Mouse (Mus musculus) adipocyte (in vitro differentiated cells): Measurements from ENCODE around the gene Slc6a6.

Experiments used
- DNase-seq: peaks from one replicate; pipeline ENCODE4 v3.0.0-alpha.2; 2016; ENCODE audit warnings: low spot score

The Slc6a6 gene

DNA sequence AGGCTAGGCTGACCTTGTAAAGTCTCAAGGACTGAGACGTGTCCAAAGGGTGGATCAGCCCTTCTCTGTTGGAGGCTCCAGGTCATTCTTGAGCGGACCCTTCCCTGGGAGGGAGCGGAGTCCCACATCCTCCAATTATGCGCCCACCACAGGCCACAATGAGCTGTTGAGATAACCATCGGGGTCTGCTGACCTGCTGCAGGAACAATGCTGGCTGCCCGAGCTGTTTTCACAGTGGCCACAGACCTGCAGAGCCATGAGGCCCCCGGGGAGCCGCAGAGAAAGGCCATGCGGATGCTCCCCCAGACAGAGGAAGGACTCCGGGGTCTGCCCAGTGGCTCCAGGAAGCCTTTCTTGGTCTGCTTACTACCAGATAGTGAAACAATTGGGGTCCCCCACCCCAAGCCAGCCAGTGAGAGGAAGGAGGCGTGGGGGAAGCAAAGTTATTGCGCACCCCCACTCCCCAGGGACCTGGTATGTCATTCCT, 37.4 kb downstream of the Slc6a6 start:
- no peak for DNase-seq

DNA sequence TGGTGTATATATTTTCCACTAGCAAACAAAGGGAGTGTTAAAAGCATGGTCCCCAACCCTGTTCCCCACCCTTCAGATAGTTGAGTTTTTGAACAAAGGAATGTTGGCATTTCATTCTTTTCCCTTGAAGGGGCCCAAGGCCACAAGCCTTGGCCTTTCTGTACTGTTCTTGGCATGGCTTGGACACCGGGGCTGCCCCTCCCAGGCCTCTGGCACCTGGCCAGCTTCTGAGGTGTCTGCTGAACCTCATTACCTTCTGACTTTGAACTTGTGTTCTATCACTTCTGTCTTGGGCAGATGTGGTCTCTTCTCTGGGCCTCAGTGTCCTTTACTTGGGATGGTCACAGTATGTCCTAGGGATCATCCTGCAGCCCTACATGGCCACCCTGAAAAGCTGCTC, 43.5 kb downstream of the Slc6a6 start:
- no peak for DNase-seq

DNA sequence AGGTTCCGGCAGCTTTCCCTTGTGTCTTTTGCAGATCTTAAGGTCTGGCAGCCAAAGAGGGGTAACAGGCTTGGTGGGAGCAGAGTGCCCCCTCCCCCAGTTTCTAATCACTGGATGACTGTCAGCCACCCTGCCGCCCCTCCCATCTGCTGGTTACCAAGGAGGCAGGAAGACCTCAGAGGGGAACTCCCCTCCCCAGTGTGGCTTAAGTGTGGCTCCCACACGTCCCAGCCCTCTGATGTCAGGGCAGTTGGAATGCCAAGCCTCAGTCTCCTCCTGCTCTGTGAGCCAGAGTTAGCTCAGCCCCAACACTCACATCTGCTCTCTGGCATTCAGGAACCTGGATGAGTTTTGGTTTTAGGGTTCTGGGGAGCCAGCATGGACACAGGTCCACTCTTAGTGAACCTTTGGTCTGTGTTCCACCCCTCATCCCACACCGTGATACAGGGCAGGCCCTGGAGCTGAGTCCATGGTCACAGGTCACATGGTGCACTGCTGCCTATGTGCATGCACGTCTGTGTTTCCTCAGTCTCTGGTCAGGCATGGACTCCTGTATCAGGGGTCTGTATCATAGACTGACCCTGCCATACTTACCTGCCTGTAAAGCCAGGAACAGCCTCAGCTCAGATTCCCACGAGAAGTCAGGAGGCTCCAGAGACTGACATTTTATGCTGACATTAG, 45.2 kb downstream of the Slc6a6 start:
- peak; percentile 50 for DNase-seq

DNA sequence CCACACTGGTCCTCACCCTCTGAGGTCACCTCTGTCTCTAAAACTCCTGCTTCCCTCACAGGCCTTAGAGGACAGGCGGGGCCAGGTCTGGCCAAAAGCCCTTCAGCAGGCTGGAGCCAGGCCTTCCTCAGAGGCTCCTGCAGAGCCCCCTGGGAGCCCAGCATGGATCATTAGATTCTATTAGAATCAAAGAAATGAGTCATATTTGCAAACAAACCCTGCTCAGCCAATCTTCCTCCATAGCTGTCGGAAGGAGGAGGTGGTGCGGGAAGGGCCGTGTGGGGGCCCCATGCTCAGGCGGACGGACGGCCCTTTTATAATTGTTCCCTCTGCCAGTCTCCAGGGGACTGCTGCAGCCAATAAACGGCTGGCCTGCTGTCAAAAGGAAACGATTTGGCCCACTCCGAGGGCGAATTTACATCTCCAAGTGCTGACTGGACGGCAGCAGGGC, 45.8 kb downstream of the Slc6a6 start:
- peak; percentile 95 for DNase-seq

DNA sequence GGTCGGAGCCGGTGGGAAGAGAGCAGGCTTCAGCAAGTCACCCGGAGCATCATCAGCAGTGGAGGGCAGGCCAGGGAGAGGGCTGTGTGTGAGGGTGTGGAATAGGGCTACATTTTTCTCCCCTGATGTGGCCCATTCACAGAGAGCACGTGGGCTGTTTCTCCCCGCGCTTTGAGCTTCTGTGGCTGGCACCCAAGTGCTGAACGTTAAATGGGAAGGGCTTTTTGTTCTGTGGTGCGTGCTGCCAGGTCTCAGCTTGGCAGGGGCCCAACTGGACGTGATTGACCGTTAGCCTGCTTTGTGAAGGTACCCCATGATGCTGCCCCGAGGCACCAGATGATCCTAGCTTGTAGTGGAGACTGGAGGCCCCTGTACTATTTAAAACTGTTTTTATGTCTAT, 48.3 kb downstream of the Slc6a6 start:
- DNase-seq, result peak; percentile 67

DNA sequence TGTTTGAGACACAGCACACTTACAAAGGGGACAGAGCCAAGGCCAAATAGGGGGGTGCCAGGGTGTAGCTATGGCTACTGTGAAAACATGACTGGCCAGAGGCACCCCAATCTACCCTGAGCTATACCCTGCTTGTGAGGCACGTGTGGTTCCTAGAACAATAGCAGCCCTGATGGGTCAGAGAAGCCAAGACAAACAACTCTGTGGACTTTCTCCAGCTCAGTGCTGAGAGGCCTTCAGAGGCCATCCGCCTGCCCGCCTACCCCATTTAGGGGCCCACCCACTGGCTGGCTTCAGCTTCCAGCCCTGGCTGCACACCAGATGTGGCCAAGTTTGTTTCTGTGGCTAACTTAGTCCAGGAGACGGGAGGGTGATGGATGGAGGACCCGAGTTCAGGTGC, 52.6 kb downstream of the Slc6a6 start:
- peak; percentile 99 for DNase-seq

DNA sequence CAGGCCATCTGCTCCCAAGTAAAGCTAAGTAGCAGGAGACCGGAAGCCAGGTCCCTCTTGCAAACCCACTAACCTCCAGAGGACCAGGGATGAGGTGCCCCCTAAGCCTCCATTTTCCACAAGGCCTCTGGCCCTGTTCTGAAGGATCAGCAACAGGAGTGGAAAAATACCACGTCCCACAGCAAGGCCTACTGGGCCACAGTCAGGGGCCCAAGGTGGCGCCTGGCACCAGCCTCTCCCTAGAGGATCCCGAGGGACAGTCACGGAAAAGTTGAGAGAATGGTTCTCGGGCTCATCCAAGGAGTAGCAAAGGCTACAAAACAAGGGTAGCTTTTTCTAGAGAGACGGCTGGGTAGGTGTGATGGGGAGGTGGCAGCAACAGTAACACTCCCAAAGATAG, 53.6 kb downstream of the Slc6a6 start:
- DNase-seq, result peak; percentile 58

DNA sequence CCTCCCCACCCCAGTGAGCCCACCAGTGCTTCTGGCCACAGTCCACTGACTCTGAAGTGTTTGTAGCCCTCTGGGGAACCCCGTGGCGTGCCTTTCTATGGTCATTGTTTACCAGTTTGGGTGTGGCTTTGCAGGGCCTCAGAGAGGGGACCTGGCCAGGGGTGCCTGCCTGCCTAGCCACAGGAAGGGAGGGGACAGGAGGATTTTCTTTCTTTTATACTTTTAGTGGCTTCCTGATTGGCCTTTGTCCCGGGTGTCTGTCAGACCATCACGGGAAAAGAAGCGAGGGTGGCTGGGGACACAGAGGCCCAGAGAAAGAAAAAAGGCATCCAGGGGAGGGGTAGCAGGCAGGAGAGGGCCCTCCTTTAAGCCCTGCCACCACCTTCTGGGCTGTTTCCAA, 54.2 kb downstream of the Slc6a6 start:
- no peak for DNase-seq

DNA sequence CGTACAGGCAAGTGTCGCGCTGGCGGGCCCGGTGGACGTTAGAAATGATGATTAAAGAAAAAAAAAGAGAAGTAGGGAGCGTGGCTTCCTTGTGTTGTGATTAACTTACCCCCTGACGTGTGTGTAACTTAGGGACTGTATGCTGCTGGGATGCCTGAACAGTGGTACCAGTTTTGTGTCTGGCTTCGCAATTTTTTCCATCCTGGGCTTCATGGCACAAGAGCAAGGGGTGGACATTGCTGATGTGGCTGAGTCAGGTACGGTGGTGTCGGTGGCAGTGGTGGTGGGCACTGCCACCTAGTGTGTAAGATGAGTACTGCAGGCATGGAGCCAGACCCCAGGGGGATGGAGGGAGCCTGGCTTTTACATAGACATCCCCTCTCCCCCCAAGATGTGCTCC, 57.2 kb downstream of the Slc6a6 start:
- DNase-seq, result peak; percentile 58

DNA sequence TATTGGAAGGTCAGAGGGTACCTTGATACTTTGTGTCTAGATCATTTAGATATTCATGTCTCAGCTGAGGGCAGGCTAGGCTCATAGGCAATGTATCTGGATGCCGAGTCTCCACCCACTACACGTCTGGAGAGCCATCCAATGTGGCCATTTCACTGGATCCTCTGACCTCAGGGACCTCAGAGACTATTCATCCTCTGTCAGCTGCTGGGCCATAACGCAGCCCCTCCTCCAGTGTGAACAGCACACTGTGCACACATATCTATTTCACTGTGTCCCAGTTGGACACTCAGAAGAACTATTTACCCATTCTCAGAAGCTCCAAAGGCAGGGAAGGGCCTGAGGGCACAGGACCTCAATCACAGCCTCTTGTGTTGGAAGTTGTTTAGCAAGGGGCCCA, 58.6 kb downstream of the Slc6a6 start:
- peak; percentile 38 for DNase-seq

DNA sequence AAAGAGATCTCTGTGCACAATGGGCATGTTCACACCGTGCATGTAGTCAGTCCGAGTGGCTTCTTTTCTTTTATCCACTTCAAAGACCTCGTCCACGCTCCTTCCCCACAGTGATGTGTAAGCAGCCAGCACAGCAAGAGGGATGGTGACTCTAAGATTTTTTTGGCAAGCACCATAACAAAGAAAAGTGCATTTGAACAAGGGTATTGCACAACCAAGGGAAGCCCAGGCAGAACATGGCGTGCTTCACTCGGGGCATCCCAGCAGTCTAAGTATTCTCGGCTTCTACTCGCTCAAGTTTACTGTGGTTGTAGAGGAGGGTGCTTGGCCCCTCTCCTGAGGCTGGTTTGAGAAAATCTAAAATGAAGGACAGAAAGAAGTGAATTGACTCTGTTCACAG, 59.1 kb downstream of the Slc6a6 start:
- peak; percentile 52 for DNase-seq

DNA sequence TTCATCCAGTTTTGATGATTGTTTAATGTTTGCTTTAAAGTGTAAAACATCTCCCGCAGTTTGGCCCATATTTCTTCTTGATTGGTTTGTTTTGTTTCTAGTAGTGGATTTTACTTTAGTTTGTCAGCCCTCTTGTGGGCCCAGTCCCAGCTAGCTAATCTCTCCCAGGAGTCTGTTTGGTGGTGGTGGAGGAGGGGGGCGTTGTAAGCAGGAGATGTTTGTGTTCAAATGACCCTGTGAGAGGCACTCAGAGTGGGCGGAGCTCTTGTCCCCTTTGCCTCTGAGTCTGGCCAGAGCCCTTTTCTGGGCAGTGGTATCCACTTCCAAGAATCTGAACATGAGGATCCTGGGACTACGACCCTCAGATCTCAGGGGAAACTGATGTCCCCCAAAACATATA, 60.0 kb downstream of the Slc6a6 start:
- DNase-seq, result no peak

DNA sequence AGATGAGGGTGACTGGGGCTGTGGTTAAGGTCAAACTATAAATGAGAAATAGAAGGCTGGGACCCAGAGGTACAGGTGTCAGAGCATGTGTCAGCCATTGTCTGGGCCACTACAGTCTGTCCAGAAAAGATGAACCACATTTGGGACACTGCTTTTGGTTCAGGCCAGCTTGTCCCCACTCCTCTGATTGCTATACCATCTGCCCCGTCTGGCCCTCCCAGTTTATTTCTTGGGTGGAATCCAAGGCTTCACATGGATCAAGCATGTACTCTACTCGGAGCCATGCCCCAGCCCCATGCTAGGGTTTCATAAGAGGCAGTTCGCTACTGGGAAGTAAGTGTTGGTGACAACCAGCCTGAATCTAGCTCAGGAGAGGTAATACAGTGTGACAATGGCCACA, 61.4 kb downstream of the Slc6a6 start:
- no peak for DNase-seq

DNA sequence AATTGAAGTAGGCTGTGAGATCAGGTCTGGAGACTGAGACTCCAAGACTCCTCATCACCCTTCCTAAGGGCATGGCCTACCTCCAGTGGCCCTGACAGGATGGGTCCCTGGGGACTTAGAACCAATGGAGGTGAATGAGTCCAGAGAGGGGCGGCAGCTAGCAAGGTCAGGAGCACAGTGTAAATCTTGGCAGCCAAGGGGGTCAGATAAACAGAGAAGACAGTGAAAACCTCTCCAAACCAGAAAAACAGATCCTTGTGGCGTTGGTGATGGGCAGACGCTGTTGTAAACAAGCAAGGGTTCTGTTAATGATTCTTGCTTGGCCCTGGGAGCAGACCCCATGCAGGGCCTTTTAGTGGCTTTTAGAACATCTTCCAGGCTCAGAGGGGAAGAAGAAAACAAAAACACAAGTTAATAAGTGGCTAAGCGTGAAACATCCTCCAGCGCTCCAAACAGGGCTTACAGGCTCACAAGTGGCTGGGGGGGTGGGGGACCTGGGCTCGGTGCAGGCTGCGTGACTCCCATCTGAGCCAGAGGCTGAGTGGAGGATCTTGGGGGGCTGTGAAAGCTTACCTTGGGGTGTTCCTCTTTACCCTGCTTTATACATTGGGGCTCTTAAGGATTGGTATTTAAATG, 62.2 kb downstream of the Slc6a6 start:
- DNase-seq, result no peak

DNA sequence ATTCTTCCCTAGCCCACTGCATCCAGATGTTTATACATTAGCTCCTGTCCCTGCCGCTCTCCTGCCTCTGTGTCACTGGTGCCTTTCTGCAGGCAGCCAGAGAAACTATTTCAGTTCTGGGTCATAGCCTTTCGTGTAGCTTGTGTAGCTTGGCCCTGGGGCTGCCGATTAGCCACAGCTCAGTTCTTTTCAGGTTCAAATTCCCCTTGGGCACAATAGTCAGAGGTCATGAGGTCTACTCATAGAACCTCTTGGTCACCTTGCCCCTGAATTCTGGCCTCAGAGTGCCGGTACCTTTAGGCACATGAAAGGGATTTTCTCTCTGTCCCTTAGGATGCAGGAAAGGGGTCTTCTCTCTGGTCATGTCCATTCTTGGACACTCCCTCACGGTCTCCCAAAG, 62.9 kb downstream of the Slc6a6 start:
- no peak for DNase-seq

DNA sequence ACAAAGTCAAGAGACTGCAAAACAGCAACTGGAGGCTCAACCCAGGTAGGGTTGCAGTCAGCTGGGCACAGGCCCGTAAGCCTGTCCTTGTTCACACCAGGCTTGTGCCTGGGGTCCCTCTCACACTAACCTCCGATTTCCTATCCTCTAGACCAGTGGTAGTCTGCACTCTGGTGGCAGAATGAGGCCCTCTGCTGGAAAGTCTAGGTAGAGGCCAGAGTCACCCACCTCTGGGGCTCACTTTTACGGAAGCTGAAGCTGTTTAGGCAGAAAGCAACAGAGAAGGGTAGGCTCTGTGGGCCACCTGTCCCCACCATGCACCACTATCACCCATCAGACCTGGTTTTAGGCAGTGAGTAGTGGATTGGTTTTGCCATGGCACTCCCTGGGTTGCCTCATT, 67.1 kb downstream of the Slc6a6 start:
- peak; percentile 37 for DNase-seq

DNA sequence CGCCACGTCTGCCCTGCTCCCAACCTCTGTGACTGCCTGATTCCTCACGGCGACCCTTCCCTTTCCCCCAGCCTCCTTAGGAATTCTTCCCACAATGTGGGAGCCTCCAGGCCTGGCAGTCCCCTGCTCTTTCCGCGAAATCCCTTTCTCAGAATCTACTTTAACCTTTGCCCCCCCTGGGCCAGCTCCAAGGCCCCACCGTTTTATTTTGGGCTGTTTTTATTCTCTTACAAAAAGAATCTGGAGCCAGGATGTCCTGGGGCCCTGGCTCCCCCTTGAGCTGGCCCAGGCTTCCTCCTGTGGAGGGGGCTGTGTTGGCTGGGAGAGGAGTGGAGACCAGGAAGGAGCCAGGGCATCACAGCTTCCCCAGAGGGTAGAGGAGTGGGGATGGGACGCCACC, 69.0 kb downstream of the Slc6a6 start:
- DNase-seq, result peak; percentile 56

DNA sequence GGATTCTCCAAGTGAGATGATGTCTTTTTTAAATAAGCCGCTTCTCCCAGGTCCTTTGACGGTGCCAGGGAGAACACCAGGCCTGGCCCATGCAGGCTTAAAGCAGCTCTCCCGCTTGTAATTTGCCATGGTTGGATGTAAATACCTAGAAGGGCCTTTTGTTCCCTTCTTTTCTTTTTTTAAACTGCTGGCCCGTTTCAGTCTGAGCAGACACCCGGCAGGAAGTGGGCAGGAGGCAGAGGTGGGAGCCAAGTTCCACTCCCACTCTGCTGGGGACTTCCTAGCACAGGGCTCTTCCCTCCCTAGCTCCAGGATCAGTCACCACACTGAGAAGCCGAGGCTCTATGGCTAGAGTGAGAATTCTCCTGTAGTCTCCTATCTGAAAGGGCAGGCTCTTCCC, 70.2 kb downstream of the Slc6a6 start:
- DNase-seq, result no peak

DNA sequence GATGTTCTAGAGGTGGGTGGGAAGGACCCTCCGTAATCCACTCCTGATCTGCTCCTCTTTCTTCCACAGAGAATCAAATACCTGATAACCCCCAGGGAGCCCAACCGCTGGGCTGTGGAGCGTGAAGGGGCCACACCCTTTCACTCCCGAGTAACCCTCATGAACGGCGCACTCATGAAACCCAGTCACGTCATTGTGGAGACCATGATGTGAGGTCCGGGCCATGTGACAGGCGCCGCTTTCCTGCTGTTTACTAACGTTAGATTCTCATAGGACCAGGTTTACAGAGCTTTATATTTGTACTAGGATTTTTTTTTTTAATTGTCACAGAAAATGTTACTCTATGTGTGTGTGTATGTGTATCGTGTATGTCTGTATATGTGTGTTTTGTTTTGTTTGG, 71.0 kb downstream of the Slc6a6 start:
- DNase-seq, result no peak

DNA sequence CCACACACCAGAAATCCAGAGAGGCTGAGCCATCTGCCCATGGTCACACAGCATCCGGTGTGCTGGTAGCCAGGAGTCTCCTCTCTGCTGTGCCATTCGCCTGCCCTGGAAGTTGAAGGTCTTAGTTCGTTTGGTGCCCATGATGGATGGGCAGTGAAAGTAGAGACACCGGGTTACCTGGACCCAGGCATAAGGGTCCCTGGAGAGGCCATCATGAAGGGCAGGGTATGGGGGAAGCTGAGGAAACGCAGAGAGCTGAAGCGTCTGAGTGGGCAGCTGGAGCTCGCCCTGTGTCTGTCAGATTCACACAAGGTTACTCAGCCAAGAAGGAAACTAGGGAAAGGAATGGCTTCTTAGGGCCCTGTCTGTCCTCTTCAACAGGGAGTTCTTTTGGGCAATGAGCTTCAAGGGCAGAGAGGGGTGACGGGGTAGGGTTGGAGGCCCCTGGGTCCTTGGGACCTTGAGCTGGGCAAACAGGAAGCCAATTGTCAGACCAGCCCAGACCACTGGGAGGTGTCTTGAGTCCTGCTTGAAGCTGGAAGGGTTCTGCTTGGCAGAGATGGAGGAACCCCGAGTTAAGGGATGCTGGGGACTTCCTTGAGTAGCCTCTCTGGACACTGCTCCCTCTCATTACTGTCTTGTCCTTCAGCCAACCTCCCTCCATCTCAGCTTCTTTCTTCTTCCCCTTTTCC, 78.3 kb downstream of the Slc6a6 start:
- DNase-seq, result no peak

DNA sequence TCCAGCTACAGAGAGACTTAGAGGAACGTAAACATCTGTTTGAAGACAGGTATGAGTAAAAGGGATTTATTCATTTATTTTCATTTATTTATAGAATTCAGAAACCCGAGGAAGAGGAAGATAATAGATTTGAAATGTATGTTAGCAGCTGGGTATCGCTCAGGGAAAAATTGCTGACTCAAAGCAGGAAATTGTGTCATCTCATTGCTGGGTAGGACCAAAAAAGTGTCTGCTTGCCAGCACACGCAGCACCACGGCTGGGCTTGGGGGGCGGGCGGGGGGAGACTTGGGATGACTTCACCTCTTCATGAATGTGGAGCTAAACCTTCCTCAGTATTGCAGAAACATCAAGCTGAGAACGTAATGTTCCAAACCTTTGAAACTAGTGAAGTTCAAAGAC, 83.7 kb downstream of the Slc6a6 start:
- no peak for DNase-seq

DNA sequence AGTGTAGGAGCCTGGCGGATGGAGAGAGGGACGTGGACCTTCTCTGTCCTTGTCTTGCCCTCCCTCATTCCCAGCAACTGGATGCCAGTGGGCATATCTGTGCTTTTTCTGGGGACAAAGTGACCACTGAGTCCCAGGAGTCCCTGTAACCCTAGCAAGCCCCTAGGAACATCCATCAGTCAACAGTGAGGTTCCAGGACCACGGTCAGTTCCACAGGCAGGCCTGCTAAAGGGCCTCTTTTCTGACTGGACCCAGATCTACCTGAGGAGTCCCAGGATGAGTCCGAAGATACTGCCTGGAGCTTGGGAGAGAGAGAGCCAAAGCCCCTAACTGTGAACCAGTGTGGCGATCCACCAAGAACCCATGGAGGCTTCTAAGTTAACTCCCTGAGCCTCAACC, 90.1 kb downstream of the Slc6a6 start:
- no peak for DNase-seq

DNA sequence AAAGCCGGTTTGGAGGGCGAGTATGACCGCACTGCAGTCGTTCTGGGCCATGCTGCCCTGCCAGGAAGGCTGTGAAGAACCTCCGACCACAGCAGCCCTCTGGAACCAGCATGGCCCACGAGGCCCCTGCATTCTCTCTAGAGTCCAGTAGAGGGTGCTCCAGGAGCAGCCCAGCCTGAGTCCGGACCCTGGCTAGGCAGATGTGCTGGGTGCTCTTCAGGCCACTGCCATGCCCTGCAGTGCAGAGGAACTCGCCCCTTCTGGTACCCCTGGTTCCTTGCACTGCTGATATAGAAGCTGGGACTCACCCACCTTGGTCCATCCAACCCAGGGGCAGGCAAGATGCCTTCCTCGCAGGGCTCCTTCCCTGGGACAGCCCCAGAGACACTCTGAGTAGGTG, 92.7 kb downstream of the Slc6a6 start:
- peak; percentile 81 for DNase-seq
